Mouse (Mus musculus): ENCODE results near the gene Sln. TPM values are rescaled to one million over a fixed set of nuclear protein-coding genes. Genes with fewer than 3 reads are reported as not detected.

The Sln gene
- total RNA-seq, 2 experiments from 2014 or later = 25.4 to 57.3 TPM

DNA sequence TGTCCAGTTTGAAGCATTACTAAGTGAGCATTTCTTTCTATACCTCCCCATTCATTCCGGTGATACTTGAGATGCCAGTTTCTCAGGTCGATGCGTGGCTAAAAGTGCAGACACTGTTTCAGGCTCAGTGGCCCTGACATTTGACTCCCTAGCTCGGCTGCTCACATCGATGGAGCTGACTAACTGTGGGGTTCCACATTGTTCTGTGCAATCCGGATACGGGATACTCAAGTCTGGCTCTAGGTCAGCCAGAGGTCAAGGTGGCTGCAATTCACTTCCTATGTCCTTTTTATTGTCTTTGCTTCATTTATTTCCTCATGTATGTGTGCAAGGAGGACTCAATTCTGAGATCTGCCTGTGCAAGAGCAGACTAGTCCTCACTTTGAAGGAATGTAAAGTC lies 45.9 kb downstream of the Sln start:
- intact Hi-C loops (cut with DNase I) = loop anchor here (10.0 kb wide), 1 partner anchor 89 kb away; no protein-coding TSS in a partner anchor
- no peak for DNase-seq

DNA sequence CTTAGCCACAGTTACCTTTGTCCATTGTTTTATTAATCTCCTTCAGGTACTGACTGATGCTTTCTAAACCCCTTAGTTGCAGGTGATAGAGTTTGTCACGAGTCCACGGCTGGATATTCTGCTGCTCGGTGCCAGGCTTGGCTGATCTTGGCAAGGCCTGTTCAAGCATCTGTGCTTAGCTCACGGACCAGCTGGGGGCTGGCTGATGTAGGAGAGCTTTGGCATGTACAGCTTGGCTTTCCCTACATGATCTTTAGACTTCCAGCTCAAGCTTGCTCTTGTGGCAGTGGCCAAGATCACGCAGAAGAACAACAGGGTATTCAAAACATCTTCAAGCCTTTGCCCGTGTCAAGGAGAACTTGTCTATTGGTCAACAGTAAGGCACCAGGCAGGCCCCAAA lies 49.9 kb downstream of the Sln start:
- DNase-seq = no peak
- intact Hi-C loops (cut with DNase I) = loop anchor here (10.0 kb wide), 1 partner anchor 85 kb away; no protein-coding TSS in a partner anchor

DNA sequence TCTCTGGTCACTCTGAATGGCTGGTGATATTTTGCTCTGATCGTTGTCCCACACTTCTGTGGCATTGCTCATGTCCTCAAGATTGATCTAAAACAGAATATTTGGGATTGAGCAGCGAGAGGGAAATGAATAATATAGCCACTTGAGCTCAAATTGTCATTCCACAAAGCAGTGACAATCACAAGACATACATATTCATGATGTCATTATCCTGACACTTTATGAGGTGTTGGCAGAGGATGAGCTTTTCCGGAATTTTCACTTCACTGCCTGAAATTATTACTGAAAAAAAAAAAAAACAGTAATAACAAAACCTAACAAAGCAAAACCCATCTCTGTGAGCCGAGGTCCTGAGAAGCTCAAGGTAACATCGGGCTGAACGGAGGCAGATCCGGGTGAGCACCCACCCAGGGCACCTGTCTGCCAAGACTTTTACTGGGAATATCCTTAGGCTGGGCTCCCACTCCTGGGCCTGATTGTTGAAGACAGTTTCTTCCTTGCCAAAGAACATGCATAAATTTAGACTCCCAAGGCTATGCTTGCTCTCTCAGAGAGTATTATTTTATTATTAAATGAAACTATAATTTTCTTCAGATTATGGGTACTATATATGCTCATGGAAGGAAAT lies 53.4 kb downstream of the Sln start:
- no peak for DNase-seq
- intact Hi-C loops (cut with DNase I) = no loop called here

Other genes with a start within 250 kb of the Sln start
- 100 to 1,000 TPM; 313 to 317 TPM for gene Acat1, start 239.8 kb upstream of the Sln start, total RNA-seq (2021)
- 10 to 100 TPM; 45.3 TPM for gene Cul5, start 180.2 kb upstream of the Sln start, total RNA-seq (2021)
- under 1 TPM; 0.12 to 0.17 TPM for gene Rab39, start 143.9 kb upstream of the Sln start, total RNA-seq (2021)
- under 1 TPM; 0.12 to 0.41 TPM for gene Slc35f2, start 78.6 kb upstream of the Sln start, total RNA-seq (2021)
- gene Elmod1, start 125.1 kb downstream of the Sln start, total RNA-seq (2021) = under 1 TPM; 0.17 to 0.36 TPM
- gene Tnfaip8l3, start 218.2 kb downstream of the Sln start, total RNA-seq (2021) = under 1 TPM; 0.24 to 0.74 TPM